8 mouse cellular contexts compared by ENCODE assay signal in genomic region chr7:118448134-118448967, GRCm38 (mm10). TPM values are rescaled to one million over a fixed set of nuclear protein-coding genes. Genes with fewer than 3 reads are reported as not detected.
DNase-seq lines count a peak whose midpoint lies in the region; ATAC-seq lines count a peak whose summit lies in the region.

Syt17 (minus strand) TSS chr7:118448222.

- peak within 1 kb of the TSS; percentile 29 for H3K4me3 ChIP-seq in erythroblast, embryonic 14.5 days (replicated peaks)
- H3K4me3 ChIP-seq in intestine, embryonic 15.5 days (replicated peaks) = peak within 1 kb of the TSS; percentile 64
- H3K4me3 ChIP-seq in midbrain, embryonic 10.5 days = peak within 1 kb of the TSS; percentile 69

- peak; percentile 82 for DNase-seq in embryo, embryonic 10 days (ENCODE audit: low spot score)
- DNase-seq in gastrocnemius, postnatal 36 days = peak; percentile 62 to 80
- peak; percentile 71 for DNase-seq in left cerebral cortex, postnatal 4 days
- DNase-seq in midbrain, embryonic 10.5 days (ENCODE audit: low spot score) = peak; percentile 83
- peak; percentile 22 to 73 for DNase-seq in spleen, postnatal 4 days (ENCODE audit: low spot score in 2 of 2)

- under 1% methylated on average over 58 of the region's 58 CpGs for WGBS in intestine, embryonic 15.5 days
- WGBS in midbrain, embryonic 10.5 days = under 1% methylated on average over 47 of the region's 58 CpGs

- intact Hi-C loops in gastrocnemius, postnatal 36 days (cut with DNase I) = loop anchor here (1.0 to 2.0 kb wide), 3 partner anchors 44 to 144 kb away; no protein-coding TSS in a partner anchor
- intact Hi-C loops in left cerebral cortex, postnatal 4 days (cut with DNase I) = loop anchor here (5.0 kb wide), 1 partner anchor 141 kb away; no protein-coding TSS in a partner anchor

- peak within 1 kb of the TSS; percentile 93 for H3K4me2 ChIP-seq in intestine, embryonic 15.5 days (replicated peaks)

- H3K9me3 ChIP-seq in erythroblast, embryonic 14.5 days (ENCODE audit: control insufficient read depth, low read length) = no peaks in the 10 kb centered on the region
- no peaks in the 10 kb centered on the region for H3K9me3 ChIP-seq in intestine, embryonic 15.5 days
- H3K9me3 ChIP-seq in midbrain, embryonic 10.5 days (replicated peaks) = no peaks in the 10 kb centered on the region

- H3K4me1 ChIP-seq in erythroblast, embryonic 14.5 days (ENCODE audit: control insufficient read depth) = peaks cover 2% of the 10 kb centered on the region; the same call in 1 of the 2 replicates
- H3K4me1 ChIP-seq in intestine, embryonic 15.5 days (replicated peaks) = peaks cover 17% of the 10 kb centered on the region
- peaks cover 30% of the 10 kb centered on the region for H3K4me1 ChIP-seq in midbrain, embryonic 10.5 days

- H3K36me3 ChIP-seq in erythroblast, embryonic 14.5 days (ENCODE audit: control insufficient read depth) = no peaks in the 10 kb centered on the region
- H3K36me3 ChIP-seq in intestine, embryonic 15.5 days = no peaks in the 10 kb centered on the region
- H3K36me3 ChIP-seq in midbrain, embryonic 10.5 days = no peaks in the 10 kb centered on the region

- ATAC-seq in erythroblast, adult 5-6 weeks (replicated peaks; ENCODE audit: low FRiP score, poor library complexity, severe bottlenecking) = no peak
- ATAC-seq in intestine, embryonic 15.5 days = peak; percentile 79

- peak within 1 kb of the TSS; percentile 52 for H3K9ac ChIP-seq in intestine, embryonic 15.5 days

- peaks cover 42% of the 10 kb centered on the region for H3K27me3 ChIP-seq in erythroblast, embryonic 14.5 days (ENCODE audit: control insufficient read depth)
- H3K27me3 ChIP-seq in intestine, embryonic 15.5 days (replicated peaks) = 0 out of 2 replicates have a peak, but pooled peaks cover 3% of the 10 kb centered on the region
- peaks cover 56% of the 10 kb centered on the region for H3K27me3 ChIP-seq in midbrain, embryonic 10.5 days (ENCODE audit: low read depth, poor library complexity, severe bottlenecking)

- H3K27ac ChIP-seq in intestine, embryonic 15.5 days = 0 out of 2 replicates have a peak within 1 kb of the TSS, but pooled peaks have one; percentile 19
- H3K27ac ChIP-seq in midbrain, embryonic 10.5 days (replicated peaks) = peak within 1 kb of the TSS; percentile 74

RNA-seq across cellular contexts. Expression of gene Syt17, which starts in this region (rescaled TPM):
- polyA plus RNA-seq in erythroblast, embryonic 14.5 days (2012) = 0.02 TPM in 1 of 2 replicates, not detected in the other
- total RNA-seq in erythroblast, adult 5-6 weeks (2015; ENCODE audit: low replicate concordance) = not detected in 2 replicates
- not detected in 2 replicates for total RNA-seq in erythroblast, adult 5-6 weeks (2017; ENCODE audit: low replicate concordance)
- total RNA-seq in gastrocnemius, postnatal 36 days (2021) = under 1 TPM; 0.27 to 0.38 TPM
- 6.5 and 7.0 TPM in 2 replicates for polyA plus RNA-seq in intestine, embryonic 15.5 days (2015; fragmentation: Nextera tagmentation; extraction: Ambion mirVana)
- 10 to 100 TPM; 15.7 to 18.9 TPM for total RNA-seq in left cerebral cortex, postnatal 4 days (2021)
- polyA plus RNA-seq in midbrain, embryonic 10.5 days (2016; fragmentation: Nextera tagmentation; extraction: Ambion mirVana) = 2.0 and 3.0 TPM in 2 replicates

Comparison
In these comparisons a context has a peak if more than half of its experiments do, and no peak if none do; other contexts are left out.
1. RNA of gene Syt17 (total RNA-seq): 15.7 to 18.9 TPM in left cerebral cortex, postnatal 4 days; 0.27 to 0.38 TPM in gastrocnemius, postnatal 36 days and not detected in erythroblast, adult 5-6 weeks; every median in the first group is over 10 times any median in the second.
2. Peak in DNase-seq in gastrocnemius, postnatal 36 days; RNA of the gene not detected or under 1 TPM.
3. Peak in every context shown above with its lines, with median percentiles within 50 percentile points of each other: H3K4me3 ChIP-seq and DNase-seq.